Mouse (Mus musculus): ENCODE measurements around the gene Fundc1.

DNA sequence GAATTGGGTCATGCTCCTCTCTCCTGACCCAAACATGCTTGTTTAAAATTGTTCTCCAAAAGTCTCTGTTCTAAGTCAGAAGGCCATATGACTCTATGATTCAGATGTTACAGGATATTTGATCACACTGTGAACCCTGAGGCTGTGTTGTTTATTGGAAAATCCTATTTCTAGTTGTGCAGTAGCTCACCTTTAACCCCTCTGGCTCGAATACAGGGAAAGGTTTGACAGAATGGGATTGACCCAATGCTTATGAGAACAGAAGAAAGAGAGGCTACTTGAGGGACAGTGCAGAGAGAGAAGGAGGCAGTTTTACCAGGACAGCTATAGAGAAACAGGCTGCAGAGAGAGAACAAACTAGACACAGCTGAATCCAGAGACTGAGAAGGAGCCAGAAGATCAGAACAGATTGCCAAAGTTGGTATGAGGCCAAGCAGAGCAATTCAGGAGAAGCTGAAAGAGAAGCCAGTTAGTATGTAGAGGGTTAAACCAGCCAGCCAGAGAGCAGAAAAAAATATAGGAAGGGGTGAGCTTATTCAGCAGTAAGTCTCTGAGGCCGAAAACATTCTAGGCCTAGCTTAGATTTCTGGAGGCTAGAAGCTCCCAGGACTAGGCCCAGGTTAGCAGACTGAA lies 27.1 kb downstream of the Fundc1 start:
- TF ChIP-seq CTCF (conservative IDR thresholded peaks at IDR 0.05; ENCODE audit: insufficient read depth, insufficient read length, low read depth, low read length) (no peak), POLR2A (IDR thresholded peaks at IDR 0.05; ENCODE audit: low read depth, low read length) (no peak)

Data from kidney, adult 2 months (tissue).